Mouse (Mus musculus) neural tube, embryonic 13.5 days (tissue): ENCODE data around the gene Dnah17. TPM values are rescaled to one million over a fixed set of nuclear protein-coding genes. Genes with fewer than 3 reads are reported as not detected.

Experiments used
- ATAC-seq: fragments of 200-750 bp; cut with Nextera tagmentation; 2 replicates; pipeline ENCODE4 v1.8.0; 2017; ENCODE audit warnings: low read depth, mild to moderate bottlenecking, moderate TSS enrichment, moderate library complexity
- H3K27ac ChIP-seq: fragments of 300-500 bp; sonication (generic); replicated peaks from 2 replicates; pipeline ENCODE4 v1.5.1; 2015; ENCODE audit warnings: moderate library complexity, mild to moderate bottlenecking, inconsistent platforms
- H3K27me3 ChIP-seq: fragments of 300-500 bp; sonication (generic); 2 replicates; pipeline ENCODE4 v1.6.1; 2015; ENCODE audit warnings: mild to moderate bottlenecking, inconsistent platforms
- H3K36me3 ChIP-seq: fragments of 300-500 bp; sonication (generic); 2 replicates; pipeline ENCODE4 v1.6.1; 2015; ENCODE audit warnings: mild to moderate bottlenecking, inconsistent platforms
- H3K4me1 ChIP-seq: fragments of 300-500 bp; sonication (generic); replicated peaks from 2 replicates; pipeline ENCODE4 v1.6.1; 2015; ENCODE audit warnings: inconsistent platforms
- H3K4me2 ChIP-seq: fragments of 300-500 bp; sonication (generic); 2 replicates; pipeline ENCODE4 v1.6.1; 2015; ENCODE audit warnings: inconsistent platforms, mild to moderate bottlenecking, moderate library complexity
- H3K4me3 ChIP-seq: fragments of 300-500 bp; sonication (generic); 2 replicates; pipeline ENCODE4 v1.5.1; 2015; ENCODE audit warnings: mild to moderate bottlenecking, inconsistent platforms
- H3K9ac ChIP-seq: fragments of 300-500 bp; sonication (generic); 2 replicates; pipeline ENCODE4 v1.6.1; 2015; ENCODE audit warnings: moderate library complexity, mild to moderate bottlenecking, inconsistent platforms
- H3K9me3 ChIP-seq: fragments of 300-500 bp; sonication (generic); 2 replicates; pipeline ENCODE4 v1.6.1; 2016; ENCODE audit warnings: inconsistent platforms
- WGBS: fragments of 180-500 bp; shearing (Covaris S2); methylation state at CpG from one replicate; pipeline ENCODE4 v1.1.7; 2015; 5-methylcytosine and 5-hydroxymethylcytosine counted together
- polyA plus RNA-seq: library from polyadenylated mRNA; unstranded; fragments of >200 nt; fragmentation: Nextera tagmentation; extraction: Ambion mirVana; gene quantifications from 2 replicates; pipeline ENCODE4 v1.2.1, GENCODE M21; 2015

The Dnah17 gene
- polyA plus RNA-seq, 1 experiment from 2014 or later, result 0.22 TPM

DNA sequence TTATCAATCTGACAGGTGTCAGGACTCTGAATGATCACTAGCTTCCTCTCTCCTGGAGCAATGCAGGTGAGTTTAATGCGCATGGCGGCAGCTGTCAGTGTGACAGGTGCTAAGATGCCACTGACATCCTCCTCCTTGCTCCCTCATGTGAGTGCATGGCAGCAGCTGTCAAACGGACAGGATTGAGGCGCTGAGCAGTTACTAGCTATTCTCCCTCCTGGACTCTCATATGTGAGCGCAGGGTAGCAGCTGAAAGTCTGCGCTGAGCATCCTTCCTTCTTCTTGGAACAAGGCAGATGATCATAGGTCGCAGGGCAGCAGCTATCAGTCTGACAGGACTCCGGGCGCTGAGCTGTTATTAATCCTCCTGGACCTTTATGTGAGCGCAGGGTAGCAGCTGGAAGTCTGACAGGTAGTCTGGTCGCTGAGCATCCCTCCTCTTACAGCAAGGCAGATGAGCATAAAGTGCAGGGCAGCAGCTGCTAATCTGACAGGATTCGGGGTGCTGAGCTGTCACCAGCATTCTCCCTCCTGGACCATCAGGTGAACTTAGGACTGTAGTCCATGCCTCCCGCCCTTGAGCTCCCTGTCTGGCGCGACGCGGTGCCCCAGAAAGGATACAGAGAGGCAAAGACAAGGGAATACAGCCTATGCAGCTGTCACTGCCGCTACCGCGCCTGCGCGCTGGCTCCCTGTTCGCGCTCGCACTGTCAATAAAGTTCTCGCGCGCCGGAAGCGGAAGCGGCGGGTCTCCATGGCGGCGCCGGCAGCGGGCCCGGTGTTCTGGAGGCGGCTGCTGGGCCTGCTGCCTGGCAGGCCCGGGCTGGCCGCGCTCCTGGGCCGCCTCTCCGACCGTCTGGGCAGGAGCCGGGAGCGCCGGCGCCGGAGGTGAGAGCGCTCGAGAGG is 144.1 kb downstream of the Dnah17 start, which contains the start of gene Pgs1:
Pgs1 (plus strand) TSS at position 167 of the 906 bp plus-strand sequence.
- H3K9me3 ChIP-seq, result no peaks in the 10 kb centered on the region
- peak within 1 kb of the TSS; percentile 90 for H3K27ac ChIP-seq
- ATAC-seq, result peak; percentile 90
- 6% methylated on average over 51 of the region's 51 CpGs for WGBS
- H3K36me3 ChIP-seq, result no peaks in the 10 kb centered on the region
- peak within 1 kb of the TSS; percentile 94 for H3K4me2 ChIP-seq
- H3K4me1 ChIP-seq, result peaks cover 49% of the 10 kb centered on the region
- H3K4me3 ChIP-seq, result peak within 1 kb of the TSS; percentile 97
- H3K9ac ChIP-seq, result peak within 1 kb of the TSS; percentile 96
- no peaks in the 10 kb centered on the region for H3K27me3 ChIP-seq

DNA sequence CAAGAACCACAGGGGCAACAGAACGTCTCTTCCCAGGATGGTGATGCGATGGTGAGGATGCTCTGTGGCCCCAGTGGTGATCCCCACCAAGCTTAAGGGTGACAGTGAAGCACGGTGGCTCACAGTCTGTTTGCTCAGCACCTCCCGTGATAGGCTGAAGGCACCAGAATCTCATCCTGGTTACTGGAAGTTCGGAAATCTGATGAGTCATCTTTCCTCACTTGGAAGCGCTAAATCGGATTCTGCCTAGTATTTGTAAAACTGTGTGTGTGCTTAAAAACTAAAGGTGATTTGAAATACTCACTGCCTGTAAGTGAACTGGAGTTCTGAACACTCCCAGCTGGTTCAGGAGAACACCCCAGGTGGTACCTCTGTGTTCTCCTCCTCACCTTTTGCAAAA is 146.7 kb downstream of the Dnah17 start:
- Histone ChIP-seq H3K4me1 (peaks cover 24% of the 10 kb centered on the region), H3K27ac (no peak overlapping the region), H3K9ac (no peak overlapping the region), H3K4me2 (no peak overlapping the region), H3K4me3 (no peak overlapping the region), H3K9me3 (no peaks in the 10 kb centered on the region), H3K27me3 (no peaks in the 10 kb centered on the region), H3K36me3 (no peaks in the 10 kb centered on the region)
- no peak for ATAC-seq
- WGBS, result 80% methylated on average over 7 of the region's 7 CpGs

DNA sequence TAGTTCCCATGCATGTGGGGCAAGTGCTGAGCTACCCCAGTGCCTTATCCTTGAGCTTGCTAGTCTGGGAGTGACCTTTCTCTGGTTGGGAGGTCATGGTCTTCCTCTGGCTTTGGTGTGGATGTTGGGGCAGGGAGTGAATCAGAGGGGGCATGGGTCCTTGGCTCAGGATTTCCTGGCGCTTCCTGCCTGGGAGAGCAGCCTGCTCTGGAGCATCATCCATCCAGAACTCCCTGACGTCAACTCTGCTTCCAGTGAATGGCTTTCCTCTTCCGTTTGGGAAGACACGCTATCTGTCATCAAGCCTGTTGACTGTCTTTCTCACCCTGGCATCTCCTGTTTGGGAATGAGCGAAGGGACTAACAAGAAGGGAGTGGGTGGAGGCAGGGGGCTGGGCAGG is 148.0 kb downstream of the Dnah17 start:
- H3K9me3 ChIP-seq, result no peaks in the 10 kb centered on the region
- H3K9ac ChIP-seq, result no peak overlapping the region
- WGBS, result 82% methylated on average over 5 of the region's 5 CpGs

GRCm38 (mm10) chr11:117979388-117979787 is 151.0 kb downstream of the Dnah17 start:
- no peak overlapping the region for H3K9ac ChIP-seq
- WGBS, result 57% methylated on average over 7 of the region's 7 CpGs
- no peak overlapping the region for H3K27ac ChIP-seq
- no peaks in the 10 kb centered on the region for H3K9me3 ChIP-seq
- peaks cover 25% of the 10 kb centered on the region for H3K4me1 ChIP-seq
- H3K36me3 ChIP-seq, result no peaks in the 10 kb centered on the region
- H3K27me3 ChIP-seq, result no peaks in the 10 kb centered on the region
- H3K4me2 ChIP-seq, result no peak overlapping the region
- no peak overlapping the region for H3K4me3 ChIP-seq
- no peak for ATAC-seq

More for the DNA sequence above, 148.0 kb downstream of the Dnah17 start:
- no peaks in the 10 kb centered on the region for H3K27me3 ChIP-seq
- H3K4me3 ChIP-seq, result no peak overlapping the region
- no peak overlapping the region for H3K4me2 ChIP-seq
- peaks cover 10% of the 10 kb centered on the region for H3K4me1 ChIP-seq
- no peak overlapping the region for H3K27ac ChIP-seq
- H3K36me3 ChIP-seq, result no peaks in the 10 kb centered on the region
- no peak for ATAC-seq

DNA sequence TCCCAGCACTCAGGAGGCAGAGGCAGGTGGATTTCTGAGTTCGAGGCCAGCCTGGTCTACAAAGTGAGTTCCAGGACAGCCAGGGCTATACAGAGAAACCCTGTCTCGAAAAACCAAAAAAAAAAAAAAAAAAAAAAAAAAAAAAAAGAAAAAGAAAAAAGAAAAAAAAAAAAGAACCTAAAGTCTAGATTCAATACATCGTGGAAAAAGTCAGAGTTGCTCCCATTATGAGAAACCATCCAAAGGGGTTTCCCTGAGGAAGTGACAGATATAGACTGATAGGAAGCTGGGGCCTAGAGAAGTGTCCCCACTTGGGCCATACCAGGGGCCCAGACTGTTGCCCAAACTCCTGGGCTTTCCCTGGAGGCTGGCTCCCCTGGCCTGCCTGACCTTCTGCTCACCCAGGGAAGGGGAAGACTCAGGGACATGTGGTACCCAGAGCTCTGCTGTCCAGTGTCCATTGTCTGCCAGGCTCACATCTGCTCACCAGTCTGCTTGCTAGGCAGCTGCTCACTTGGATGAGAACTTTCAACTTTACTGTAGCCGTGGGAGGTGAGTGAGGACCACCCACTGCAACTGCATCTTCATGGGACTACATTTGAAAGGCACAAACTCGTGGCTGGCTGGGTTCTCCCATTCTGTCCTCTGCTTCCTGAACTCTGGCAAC is 152.6 kb downstream of the Dnah17 start:
- H3K36me3 ChIP-seq, result no peaks in the 10 kb centered on the region
- WGBS, result 48% methylated on average over 4 of the region's 5 CpGs
- H3K4me1 ChIP-seq, result peaks cover 30% of the 10 kb centered on the region

GRCm38 (mm10) chr11:117976081-117976582 is 154.3 kb downstream of the Dnah17 start:
- Histone ChIP-seq H3K4me1 (peaks cover 30% of the 10 kb centered on the region), H3K4me3 (no peak overlapping the region), H3K4me2 (no peak overlapping the region), H3K9me3 (no peaks in the 10 kb centered on the region), H3K27ac (peak overlapping the region; percentile 84), H3K27me3 (0 out of 2 replicates have a peak, but pooled peaks cover 3% of the 10 kb centered on the region), H3K9ac (0 out of 2 replicates have a peak overlapping the region, but pooled peaks have one; percentile 46), H3K36me3 (no peaks in the 10 kb centered on the region)
- peak; percentile 82 for ATAC-seq
- 3% methylated on average over 8 of the region's 8 CpGs for WGBS

More for the DNA sequence above, 152.6 kb downstream of the Dnah17 start:
- no peak overlapping the region for H3K4me3 ChIP-seq
- 0 out of 2 replicates have a peak, but pooled peaks cover 3% of the 10 kb centered on the region for H3K27me3 ChIP-seq
- no peak for ATAC-seq
- H3K9ac ChIP-seq, result no peak overlapping the region
- no peaks in the 10 kb centered on the region for H3K9me3 ChIP-seq
- H3K27ac ChIP-seq, result no peak overlapping the region
- H3K4me2 ChIP-seq, result no peak overlapping the region

GRCm38 (mm10) chr11:117975211-117975967 is 155.0 kb downstream of the Dnah17 start:
- H3K36me3 ChIP-seq, result no peaks in the 10 kb centered on the region
- no peak overlapping the region for H3K4me2 ChIP-seq
- peak overlapping the region; percentile 84 for H3K27ac ChIP-seq
- 2% methylated on average over 18 of the region's 18 CpGs for WGBS
- peak overlapping the region; percentile 46 for H3K9ac ChIP-seq
- peaks cover 4% of the 10 kb centered on the region; the same call in 1 of the 2 replicates for H3K27me3 ChIP-seq
- no peaks in the 10 kb centered on the region for H3K9me3 ChIP-seq
- peak; percentile 42; the same call in 1 of the 2 replicates for ATAC-seq
- peaks cover 30% of the 10 kb centered on the region for H3K4me1 ChIP-seq
- no peak overlapping the region for H3K4me3 ChIP-seq

- no peak overlapping the region for H3K4me2 ChIP-seq
- peak overlapping the region; percentile 84; the same call in 1 of the 2 replicates for H3K27ac ChIP-seq
- ATAC-seq, result no peak
- peaks cover 6% of the 10 kb centered on the region; the same call in 1 of the 2 replicates for H3K27me3 ChIP-seq
- no peak overlapping the region for H3K4me3 ChIP-seq
- WGBS, result 18% methylated on average over 14 of the region's 14 CpGs
- no peaks in the 10 kb centered on the region for H3K36me3 ChIP-seq
- H3K9ac ChIP-seq, result no peak overlapping the region; the same call in 1 of the 2 replicates
- peaks cover 37% of the 10 kb centered on the region for H3K4me1 ChIP-seq
- no peaks in the 10 kb centered on the region for H3K9me3 ChIP-seq
Measured at GRCm38 (mm10) chr11:117974327-117975125, 155.9 kb downstream of the Dnah17 start.

DNA sequence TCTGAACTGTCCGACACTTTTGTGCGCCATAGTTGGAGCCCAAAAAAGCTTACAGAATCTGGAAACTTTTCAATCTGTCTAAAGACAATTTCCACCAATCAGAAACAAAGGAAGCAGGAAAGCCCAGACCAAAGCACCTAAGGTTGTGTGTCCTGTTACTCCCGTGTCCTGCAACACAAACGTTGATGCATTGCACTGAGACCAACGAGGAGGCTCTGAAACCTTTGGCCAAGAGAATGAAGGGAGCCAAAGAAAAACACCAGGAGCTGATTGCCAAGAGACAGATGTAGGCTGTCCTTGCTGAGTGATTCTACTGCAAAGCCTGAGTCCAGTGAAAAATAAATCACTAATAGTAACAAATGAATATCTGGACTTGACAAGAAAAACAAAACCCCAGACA is 156.9 kb downstream of the Dnah17 start:
- Histone ChIP-seq H3K9me3 (no peaks in the 10 kb centered on the region), H3K27me3 (peaks cover 6% of the 10 kb centered on the region; the same call in 1 of the 2 replicates), H3K27ac (no peak overlapping the region), H3K36me3 (no peaks in the 10 kb centered on the region), H3K4me2 (no peak overlapping the region), H3K4me3 (no peak overlapping the region), H3K4me1 (peaks cover 42% of the 10 kb centered on the region), H3K9ac (no peak overlapping the region)
- ATAC-seq, result no peak
- WGBS, result 41% methylated on average over 5 of the region's 5 CpGs

DNA sequence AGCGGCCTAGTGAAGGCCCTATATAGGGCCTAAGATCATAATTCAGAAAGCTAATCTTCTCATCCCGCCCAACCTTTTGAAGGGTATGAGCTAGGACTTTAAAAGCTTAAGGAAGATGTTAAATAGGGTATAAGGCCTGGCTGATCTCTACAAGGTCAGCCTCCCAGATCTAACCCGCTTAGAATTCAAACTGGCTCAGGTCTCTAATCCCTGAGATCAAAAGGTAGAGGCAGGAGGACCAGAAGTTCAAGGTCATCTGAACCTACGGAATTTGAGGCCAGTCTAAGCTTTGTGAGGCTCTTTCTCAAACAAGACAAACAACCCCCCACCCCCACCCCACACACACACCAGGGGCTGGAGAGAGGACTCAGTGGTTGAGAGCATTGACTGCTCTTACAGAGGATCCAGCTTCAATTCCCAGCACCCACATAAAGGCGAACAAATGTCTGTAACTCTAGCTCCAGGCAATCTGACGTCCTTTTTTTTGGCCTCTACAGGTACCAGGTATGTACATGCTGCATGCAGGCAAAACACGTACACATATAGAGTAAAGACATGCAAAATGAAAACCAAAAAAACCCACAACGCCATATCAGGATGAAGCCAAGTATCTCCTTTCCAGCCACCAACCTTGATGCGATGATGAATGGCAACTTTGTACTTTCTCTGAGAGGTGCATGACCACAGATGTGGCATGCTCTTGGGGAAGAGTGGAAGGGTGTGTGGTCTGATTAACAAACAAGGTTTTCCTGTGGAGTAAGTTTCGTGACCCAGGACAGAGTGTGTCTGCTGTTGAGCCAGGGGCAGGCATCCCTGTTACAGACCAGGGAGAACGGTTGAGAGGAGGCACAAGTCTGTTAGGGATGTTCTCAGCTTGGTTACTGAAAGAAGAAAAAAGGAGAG is 157.5 kb downstream of the Dnah17 start:
- ATAC-seq, result no peak
- peaks cover 10% of the 10 kb centered on the region for H3K27me3 ChIP-seq
- no peak overlapping the region for H3K27ac ChIP-seq
- H3K4me1 ChIP-seq, result peaks cover 49% of the 10 kb centered on the region
- no peak overlapping the region for H3K9ac ChIP-seq
- H3K9me3 ChIP-seq, result no peaks in the 10 kb centered on the region
- WGBS, result 69% methylated on average over 11 of the region's 11 CpGs
- no peak overlapping the region for H3K4me3 ChIP-seq
- no peak overlapping the region for H3K4me2 ChIP-seq
- no peaks in the 10 kb centered on the region for H3K36me3 ChIP-seq
